Mouse (Mus musculus): ENCODE results near the gene P2rx6.

GRCm38 (mm10) chr16:17559396-17560027 is 2.2 kb upstream of the P2rx6 start:
- TF ChIP-seq CTCF (IDR thresholded peaks at IDR 0.05; ENCODE audit: low read depth, low read length) = no peak
- no peak for TF ChIP-seq EP300 (IDR thresholded peaks at IDR 0.05; ENCODE audit: insufficient read depth, low read depth, low read length)
- TF ChIP-seq POLR2A (IDR thresholded peaks at IDR 0.05; ENCODE audit: insufficient read depth, low read length) = no peak

Data from ES-Bruce4 (cell line).